Mouse (Mus musculus): Measurements from ENCODE around the gene Slc26a11. TPM values are rescaled to one million over a fixed set of nuclear protein-coding genes. Genes with fewer than 3 reads are reported as not detected.

The Slc26a11 gene
- 12.1 TPM for polyA plus RNA-seq (2015; fragmentation: Illumina TruSeq; extraction: RNeasy Lipid Tissue Mini Kit (QIAGEN cat#74804); ENCODE audit: insufficient read depth, low replicate concordance)

GRCm38 (mm10) chr11:119355443-119356385 is at the start of gene Slc26a11, which contains the start of gene Sgsh:
Gene Slc26a11, plus strand, starts transcription at chr11:119355557.
Gene Sgsh, minus strand, starts transcription at chr11:119355536.

GRCm38 (mm10) chr11:119307658-119307867 is 47.8 kb upstream of the Slc26a11 start, which contains the start of gene Card14:
Gene Card14, plus strand, starts transcription at chr11:119307768.

GRCm38 (mm10) chr11:119392800-119393482 is 37.6 kb downstream of the Slc26a11 start, which contains the start of gene Rnf213:
Gene Rnf213, plus strand, starts transcription at chr11:119393100.

Other genes with a start within 250 kb of the Slc26a11 start
- gene Tbc1d16, start 127.1 kb upstream of the Slc26a11 start, polyA plus RNA-seq (2015; fragmentation: Illumina TruSeq; extraction: RNeasy Lipid Tissue Mini Kit (QIAGEN cat#74804); ENCODE audit: insufficient read depth, low replicate concordance), result 3.3 TPM
- gene Ccdc40, start 127.0 kb upstream of the Slc26a11 start, polyA plus RNA-seq (2015; fragmentation: Illumina TruSeq; extraction: RNeasy Lipid Tissue Mini Kit (QIAGEN cat#74804); ENCODE audit: insufficient read depth, low replicate concordance), result 0.43 TPM
- gene Gaa, start 87.7 kb upstream of the Slc26a11 start, polyA plus RNA-seq (2015; fragmentation: Illumina TruSeq; extraction: RNeasy Lipid Tissue Mini Kit (QIAGEN cat#74804); ENCODE audit: insufficient read depth, low replicate concordance), result 8.7 TPM
- gene Eif4a3, start 55.5 kb upstream of the Slc26a11 start, polyA plus RNA-seq (2015; fragmentation: Illumina TruSeq; extraction: RNeasy Lipid Tissue Mini Kit (QIAGEN cat#74804); ENCODE audit: insufficient read depth, low replicate concordance), result 157 TPM
- not detected for gene Card14, start 47.8 kb upstream of the Slc26a11 start, polyA plus RNA-seq (2015; fragmentation: Illumina TruSeq; extraction: RNeasy Lipid Tissue Mini Kit (QIAGEN cat#74804); ENCODE audit: insufficient read depth, low replicate concordance)
- 12.0 TPM for gene Sgsh, start within 50 bp of the Slc26a11 start, polyA plus RNA-seq (2015; fragmentation: Illumina TruSeq; extraction: RNeasy Lipid Tissue Mini Kit (QIAGEN cat#74804); ENCODE audit: insufficient read depth, low replicate concordance)
- gene Rnf213, start 37.5 kb downstream of the Slc26a11 start, polyA plus RNA-seq (2015; fragmentation: Illumina TruSeq; extraction: RNeasy Lipid Tissue Mini Kit (QIAGEN cat#74804); ENCODE audit: insufficient read depth, low replicate concordance), result 182 TPM
- 7.0 TPM for gene Endov, start 135.8 kb downstream of the Slc26a11 start, polyA plus RNA-seq (2015; fragmentation: Illumina TruSeq; extraction: RNeasy Lipid Tissue Mini Kit (QIAGEN cat#74804); ENCODE audit: insufficient read depth, low replicate concordance)
- 0.06 TPM for gene Nptx1, start 192.2 kb downstream of the Slc26a11 start, polyA plus RNA-seq (2015; fragmentation: Illumina TruSeq; extraction: RNeasy Lipid Tissue Mini Kit (QIAGEN cat#74804); ENCODE audit: insufficient read depth, low replicate concordance)
- 9.0 TPM for gene Rptor, start 247.3 kb downstream of the Slc26a11 start, polyA plus RNA-seq (2015; fragmentation: Illumina TruSeq; extraction: RNeasy Lipid Tissue Mini Kit (QIAGEN cat#74804); ENCODE audit: insufficient read depth, low replicate concordance)

Measured in spleen, adult 10 weeks (tissue).